Mouse (Mus musculus) myocyte (in vitro differentiated cells): Measurements from ENCODE around the gene Aasdh. TPM values are rescaled to one million over a fixed set of nuclear protein-coding genes. Genes with fewer than 3 reads are reported as not detected.

Experiments
- H3K27me3 ChIP-seq: one replicate; pipeline ENCODE4 v1.6.1; 2011; ENCODE audit not compliant: control insufficient read depth, insufficient read depth, insufficient read length
- H3K36me3 ChIP-seq: one replicate; pipeline ENCODE4 v1.6.1; 2011; ENCODE audit not compliant: control insufficient read depth, insufficient read depth
- H3K4me2 ChIP-seq: one replicate; pipeline ENCODE4 v1.6.1; 2011; ENCODE audit warnings: low read depth, control low read depth
- H3K4me3 ChIP-seq: one replicate; pipeline ENCODE4 v1.5.1; 2011; ENCODE audit warnings: mild to moderate bottlenecking, control low read depth, moderate library complexity
- H3K79me2 ChIP-seq: one replicate; pipeline ENCODE4 v1.6.1; 2011; ENCODE audit not compliant: control insufficient read depth, insufficient read depth
- H3ac ChIP-seq: one replicate; pipeline ENCODE4 v1.6.1; 2011; ENCODE audit not compliant: control insufficient read depth, insufficient read length
- CEBPB ChIP-seq: IDR thresholded peaks from 2 replicates; pipeline ENCODE4 v1.6.1; 2011; ENCODE audit warnings: mild to moderate bottlenecking, moderate library complexity; ENCODE audit not compliant: poor library complexity, insufficient read depth, severe bottlenecking
- E2F4 ChIP-seq: IDR thresholded peaks from one replicate; pipeline ENCODE4 v1.6.1; 2011; ENCODE audit warnings: mild to moderate bottlenecking, control low read depth, moderate library complexity; ENCODE audit not compliant: insufficient read depth
- MAX ChIP-seq: IDR thresholded peaks from one replicate; pipeline ENCODE4 v1.6.1; 2011; ENCODE audit warnings: low read depth, mild to moderate bottlenecking, control low read depth
- MYOD1 ChIP-seq, 3 experiments: IDR thresholded peaks; one replicate each; pipeline ENCODE4 v1.6.1; 2011; ENCODE audit warnings: control low read depth in 2 of 3, low read depth in 2 of 3, mild to moderate bottlenecking in 2 of 3, moderate library complexity in 1 of 3; ENCODE audit not compliant: insufficient read length in 2 of 3, control insufficient read depth in 1 of 3
- MYOG ChIP-seq, 3 experiments: IDR thresholded peaks; one replicate each; pipeline ENCODE4 v1.6.1; 2011; ENCODE audit warnings: control low read depth in 2 of 3, low read depth in 2 of 3, mild to moderate bottlenecking in 2 of 3; ENCODE audit not compliant: insufficient read length in 2 of 3, control insufficient read depth in 1 of 3, insufficient read depth in 1 of 3
- POLR2A ChIP-seq: IDR thresholded peaks from one replicate; pipeline ENCODE4 v1.6.1; 2011; ENCODE audit warnings: low read depth, mild to moderate bottlenecking, control low read depth, moderate library complexity; ENCODE audit not compliant: insufficient read length
- POLR2AphosphoS2 ChIP-seq: IDR thresholded peaks from one replicate; pipeline ENCODE4 v1.6.1; 2011; ENCODE audit warnings: low read depth, control low read depth; ENCODE audit not compliant: insufficient read length
- REST ChIP-seq: IDR thresholded peaks from one replicate; pipeline ENCODE4 v1.6.1; 2011; ENCODE audit warnings: mild to moderate bottlenecking, control low read depth, moderate library complexity; ENCODE audit not compliant: insufficient read depth, insufficient read length
- SRF ChIP-seq: IDR thresholded peaks from one replicate; pipeline ENCODE4 v1.6.1; 2011; ENCODE audit warnings: low read depth; ENCODE audit not compliant: control insufficient read depth, insufficient read length
- TCF12 ChIP-seq: IDR thresholded peaks from one replicate; pipeline ENCODE4 v1.6.1; 2011; ENCODE audit warnings: mild to moderate bottlenecking, control low read depth; ENCODE audit not compliant: poor library complexity, insufficient read depth, severe bottlenecking
- TCF3 ChIP-seq: IDR thresholded peaks from one replicate; pipeline ENCODE4 v1.6.1; 2011; ENCODE audit warnings: low read depth, control low read depth; ENCODE audit not compliant: insufficient read length
- USF1 ChIP-seq: IDR thresholded peaks from one replicate; pipeline ENCODE4 v1.6.1; 2011; ENCODE audit warnings: low read depth, mild to moderate bottlenecking, control low read depth, moderate library complexity
- polyA plus RNA-seq: library from polyadenylated mRNA; unstranded; fragments of >200 nt; fragmentation: generic; extraction: Trizol; gene quantifications from one replicate; pipeline ENCODE4 v1.2.1, GENCODE M21; 2012; ENCODE audit warnings: missing spikeins

The Aasdh gene
- polyA plus RNA-seq, 1 experiment, result 6.1 TPM

DNA sequence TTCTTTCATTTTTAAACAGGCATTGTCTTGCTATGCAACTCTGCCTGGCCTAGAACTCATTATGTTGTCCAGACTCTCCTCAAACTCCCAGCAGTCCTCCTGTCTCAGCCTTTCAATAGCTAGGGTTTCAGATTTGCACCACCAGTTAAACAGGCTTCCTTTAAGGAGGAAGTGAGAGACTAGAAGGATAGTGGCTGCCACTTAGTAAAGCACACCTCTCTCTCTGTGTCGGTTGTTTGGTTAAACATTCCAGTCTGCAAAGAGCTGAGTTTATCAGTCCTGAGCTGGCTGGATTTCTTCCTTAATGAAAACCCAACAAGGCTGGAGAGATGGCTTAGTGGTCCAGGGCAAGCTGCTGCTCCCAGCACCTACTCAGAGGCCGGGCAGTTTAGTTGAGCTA is 12.7 kb downstream of the Aasdh start:
- TF ChIP-seq SRF (no peak), POLR2A (no peak), MYOG (IDR thresholded peaks at IDR 0.05; ENCODE audit: control insufficient read depth in 1 of 3, insufficient read depth in 1 of 3, insufficient read length in 2 of 3, low read depth in 2 of 3) (no peak), MYOD1 (IDR thresholded peaks at IDR 0.05; ENCODE audit: control insufficient read depth in 1 of 3, insufficient read length in 2 of 3, low read depth in 2 of 3) (no peak), TCF3 (no peak), REST (no peak), USF1 (no peak), CEBPB (no peak), MAX (no peak), POLR2AphosphoS2 (no peak), TCF12 (no peak), E2F4 (no peak)
- H3K36me3 ChIP-seq, result peaks cover 8% of the 10 kb centered on the region
- H3K79me2 ChIP-seq, result no peaks in the 10 kb centered on the region
- no peak overlapping the region for H3K4me3 ChIP-seq
- H3K27me3 ChIP-seq, result no peaks in the 10 kb centered on the region
- H3ac ChIP-seq, result no peak overlapping the region
- no peak overlapping the region for H3K4me2 ChIP-seq

DNA sequence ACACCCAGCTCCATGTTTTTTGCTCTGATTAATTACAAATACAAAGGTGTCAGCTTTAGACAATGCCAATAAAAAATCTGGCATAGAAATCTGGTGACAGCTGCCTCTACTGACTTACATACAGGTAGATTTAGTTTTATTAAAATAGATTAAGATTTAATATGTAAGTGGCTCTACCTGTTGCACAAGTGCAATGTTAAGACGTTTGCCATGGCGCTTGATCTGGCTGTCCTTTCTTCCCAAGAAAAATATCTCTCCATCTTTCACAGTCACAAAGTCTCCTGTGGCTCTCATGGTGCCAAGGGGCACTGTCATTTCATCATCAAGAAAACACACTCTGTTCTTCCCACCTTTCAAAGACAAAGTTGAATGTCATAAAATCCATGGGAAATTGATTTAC is 18.3 kb downstream of the Aasdh start:
- H3K4me2 ChIP-seq, result no peak overlapping the region
- H3K79me2 ChIP-seq, result no peaks in the 10 kb centered on the region
- H3K36me3 ChIP-seq, result peaks cover 13% of the 10 kb centered on the region
- no peak overlapping the region for H3K4me3 ChIP-seq
- H3ac ChIP-seq, result no peak overlapping the region
- H3K27me3 ChIP-seq, result no peaks in the 10 kb centered on the region
- TF ChIP-seq USF1 (no peak), MAX (no peak), TCF3 (no peak), CEBPB (no peak), TCF12 (no peak), E2F4 (no peak)

GRCm38 (mm10) chr5:76884107-76884506 is 21.2 kb downstream of the Aasdh start:
- TF ChIP-seq POLR2A (no peak), SRF (no peak), CEBPB (no peak), MYOG (IDR thresholded peaks at IDR 0.05; ENCODE audit: control insufficient read depth in 1 of 3, insufficient read depth in 1 of 3, insufficient read length in 2 of 3, low read depth in 2 of 3) (no peak), TCF12 (no peak), MAX (no peak), REST (no peak), POLR2AphosphoS2 (no peak), USF1 (no peak), E2F4 (no peak), TCF3 (no peak), MYOD1 (IDR thresholded peaks at IDR 0.05; ENCODE audit: control insufficient read depth in 1 of 3, insufficient read length in 2 of 3, low read depth in 2 of 3) (no peak)
- Histone ChIP-seq H3K36me3 (peaks cover 13% of the 10 kb centered on the region), H3ac (no peak overlapping the region), H3K79me2 (no peaks in the 10 kb centered on the region), H3K4me3 (no peak overlapping the region), H3K27me3 (no peaks in the 10 kb centered on the region), H3K4me2 (no peak overlapping the region)

GRCm38 (mm10) chr5:76876106-76876758 is 29.1 kb downstream of the Aasdh start:
- no peaks in the 10 kb centered on the region for H3K27me3 ChIP-seq
- H3K4me2 ChIP-seq, result no peak overlapping the region
- no peak overlapping the region for H3ac ChIP-seq
- no peaks in the 10 kb centered on the region for H3K36me3 ChIP-seq
- no peak overlapping the region for H3K4me3 ChIP-seq
- no peaks in the 10 kb centered on the region for H3K79me2 ChIP-seq
- TF ChIP-seq POLR2A (no peak), REST (no peak), TCF12 (no peak), MYOD1 (IDR thresholded peaks at IDR 0.05; ENCODE audit: control insufficient read depth in 1 of 3, insufficient read length in 2 of 3, low read depth in 2 of 3) (no peak), TCF3 (no peak), SRF (no peak), POLR2AphosphoS2 (no peak), MYOG (IDR thresholded peaks at IDR 0.05; ENCODE audit: control insufficient read depth in 1 of 3, insufficient read depth in 1 of 3, insufficient read length in 2 of 3, low read depth in 2 of 3) (no peak), E2F4 (no peak), MAX (no peak), USF1 (no peak), CEBPB (no peak)

GRCm38 (mm10) chr5:76869553-76869952 is 35.8 kb downstream of the Aasdh start:
- no peaks in the 10 kb centered on the region for H3K27me3 ChIP-seq
- H3K79me2 ChIP-seq, result no peaks in the 10 kb centered on the region
- no peak overlapping the region for H3ac ChIP-seq
- H3K36me3 ChIP-seq, result no peaks in the 10 kb centered on the region
- no peak overlapping the region for H3K4me2 ChIP-seq
- TF ChIP-seq TCF3 (no peak), SRF (no peak), MYOD1 (IDR thresholded peaks at IDR 0.05; ENCODE audit: control insufficient read depth in 1 of 3, insufficient read length in 2 of 3, low read depth in 2 of 3) (no peak), CEBPB (no peak), TCF12 (no peak), POLR2A (no peak), E2F4 (no peak), MYOG (IDR thresholded peaks at IDR 0.05; ENCODE audit: control insufficient read depth in 1 of 3, insufficient read depth in 1 of 3, insufficient read length in 2 of 3, low read depth in 2 of 3) (no peak), USF1 (no peak), MAX (no peak), POLR2AphosphoS2 (no peak), REST (no peak)
- no peak overlapping the region for H3K4me3 ChIP-seq
